Mouse (Mus musculus) gastrocnemius, adult 8-10 months (tissue): ENCODE results near the gene Cdc42se2. TPM values are rescaled to one million over a fixed set of nuclear protein-coding genes. Genes with fewer than 3 reads are reported as not detected.
A peak's percentile ranks its signal among the peaks of the same experiment; 100 is the strongest.

Experiments used
- DNase-seq, 2 experiments: peaks; one replicate each; pipeline ENCODE4 v3.0.0; 2022; ENCODE audit warnings: low spot score in 2 of 2
- total RNA-seq, 4 experiments: library from RNA; stranded (reverse); gene quantifications; 2 replicates each; pipeline ENCODE4 v1.2.4; 2022

Gene Cdc42se2
- total RNA-seq, 4 experiments from 2014 or later: 13.2 to 20.5 (median 17.6) TPM

- DNase-seq: no peak
These were observed 76.8 kb downstream of the Cdc42se2 start for GRCm38 (mm10) chr11:54710512-54711293.

GRCm38 (mm10) chr11:54709645-54710044, 77.8 kb downstream of the Cdc42se2 start:
- DNase-seq: no peak

- DNase-seq: no peak
These were observed 79.3 kb downstream of the Cdc42se2 start for GRCm38 (mm10) chr11:54708153-54708552.

GRCm38 (mm10) chr11:54703306-54703705, 84.2 kb downstream of the Cdc42se2 start:
- peak; percentile 57 to 63 for DNase-seq

- DNase-seq: no peak
These were observed 85.6 kb downstream of the Cdc42se2 start for GRCm38 (mm10) chr11:54701848-54702247.

- DNase-seq: no peak
These were observed 87.5 kb downstream of the Cdc42se2 start for GRCm38 (mm10) chr11:54699972-54700371.

- no peak for DNase-seq
These were observed 88.8 kb downstream of the Cdc42se2 start for GRCm38 (mm10) chr11:54698636-54699035.

- DNase-seq: no peak
These were observed 89.9 kb downstream of the Cdc42se2 start for GRCm38 (mm10) chr11:54697611-54698010.

- DNase-seq: no peak
These were observed 91.5 kb downstream of the Cdc42se2 start for GRCm38 (mm10) chr11:54695951-54696350.

- DNase-seq: no peak
These were observed 93.2 kb downstream of the Cdc42se2 start for GRCm38 (mm10) chr11:54694291-54694690.

- DNase-seq: no peak
These were observed 93.8 kb downstream of the Cdc42se2 start for GRCm38 (mm10) chr11:54693696-54694095.

GRCm38 (mm10) chr11:54691179-54691578, 96.3 kb downstream of the Cdc42se2 start:
- DNase-seq: peak in 1 of 2 experiments; percentile 15

- no peak for DNase-seq
These were observed 97.3 kb downstream of the Cdc42se2 start for GRCm38 (mm10) chr11:54690171-54690570.

GRCm38 (mm10) chr11:54684831-54685230, 102.6 kb downstream of the Cdc42se2 start:
- DNase-seq: no peak

- DNase-seq: no peak
These were observed 108.3 kb downstream of the Cdc42se2 start for GRCm38 (mm10) chr11:54679141-54679540.

- no peak for DNase-seq
These were observed 111.5 kb downstream of the Cdc42se2 start for GRCm38 (mm10) chr11:54675792-54676489.

GRCm38 (mm10) chr11:54673575-54674298, 113.7 kb downstream of the Cdc42se2 start:
- no peak for DNase-seq

Other genes starting within 250 kb of the Cdc42se2 start
- 10 to 100 TPM; 15.1 to 22.3 (median 19.5) TPM for gene Lyrm7, start 73.2 kb upstream of the Cdc42se2 start, total RNA-seq
- gene Hint1, start 78.7 kb upstream of the Cdc42se2 start, total RNA-seq: 100 to 1,000 TPM; 154 to 257 (median 186) TPM
- gene Gpx3, start 114.8 kb upstream of the Cdc42se2 start, total RNA-seq: 100 to 1,000 TPM in 2 of 4 experiments, 10 to 100 TPM in 2; 56.1 to 401 (median 118) TPM
- gene Tnip1, start 175.2 kb upstream of the Cdc42se2 start, total RNA-seq: 10 to 100 TPM; 33.2 to 42.3 (median 37.1) TPM
- 100 to 1,000 TPM; 160 to 179 (median 170) TPM for gene Anxa6, start 245.8 kb upstream of the Cdc42se2 start, total RNA-seq